Mouse (Mus musculus) activated CD4-positive, CD25-positive, alpha-beta regulatory T cell, adult 4 months (primary cell): ENCODE results near the gene Entpd7. TPM values are rescaled to one million over a fixed set of nuclear protein-coding genes. Genes with fewer than 3 reads are reported as not detected.
A peak's percentile ranks its signal among the peaks of the same experiment; 100 is the strongest.

Experiments
- ATAC-seq: one replicate; pipeline ENCODE4 v1.8.0; 2017
- polyA plus RNA-seq, 2 experiments: library from polyadenylated mRNA; unstranded; fragments of 100-300 nt; shearing (Covaris generic); gene quantifications; one replicate each; pipeline ENCODE4 v1.2.1; 2017

The Entpd7 gene
- 1 to 10 TPM; 8.0 TPM for polyA plus RNA-seq

DNA sequence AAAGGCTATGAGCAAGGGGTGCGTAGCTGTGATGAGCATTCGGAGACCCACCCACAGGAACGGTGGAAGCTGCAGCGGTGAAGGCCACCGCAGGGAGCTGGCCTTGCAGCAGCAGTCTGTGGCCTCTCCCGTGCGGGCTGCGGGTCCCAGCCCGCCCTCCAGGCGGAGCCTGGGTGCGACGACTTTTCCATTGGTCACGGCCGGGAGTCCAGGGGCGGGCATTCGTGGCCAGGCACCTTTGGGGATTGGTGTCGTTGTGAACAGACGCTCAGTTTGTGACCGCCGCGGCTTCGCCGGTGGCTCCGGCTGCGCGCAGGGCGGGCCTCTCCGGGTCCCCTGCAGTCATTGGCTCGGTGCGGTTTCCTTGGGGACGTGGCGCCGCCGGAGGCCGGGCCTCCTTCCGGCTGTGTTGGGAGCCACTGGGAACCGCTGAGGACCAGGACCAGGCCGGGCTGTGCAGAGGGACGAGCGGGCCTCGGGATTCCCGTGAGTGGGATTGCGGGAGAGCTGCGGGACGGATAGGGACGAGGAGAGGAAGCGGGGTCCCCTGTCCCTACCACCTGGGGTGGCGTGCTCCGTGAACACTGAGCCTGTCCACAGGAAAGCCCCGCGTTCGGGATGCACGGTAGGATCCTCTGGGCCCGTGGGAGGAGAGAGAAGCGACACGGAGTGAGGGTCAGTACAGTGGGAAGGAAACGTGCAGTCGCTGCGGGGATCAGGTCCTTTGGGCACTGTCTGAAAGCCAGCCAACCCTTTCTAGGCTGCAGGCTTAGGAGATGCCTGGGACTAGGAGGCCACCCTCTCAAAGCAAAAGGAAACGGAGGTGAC is at the start of gene Entpd7:
Entpd7 (plus strand) TSS at position 254 of the 828 bp plus-strand sequence.
- ATAC-seq, result peak; percentile 96

DNA sequence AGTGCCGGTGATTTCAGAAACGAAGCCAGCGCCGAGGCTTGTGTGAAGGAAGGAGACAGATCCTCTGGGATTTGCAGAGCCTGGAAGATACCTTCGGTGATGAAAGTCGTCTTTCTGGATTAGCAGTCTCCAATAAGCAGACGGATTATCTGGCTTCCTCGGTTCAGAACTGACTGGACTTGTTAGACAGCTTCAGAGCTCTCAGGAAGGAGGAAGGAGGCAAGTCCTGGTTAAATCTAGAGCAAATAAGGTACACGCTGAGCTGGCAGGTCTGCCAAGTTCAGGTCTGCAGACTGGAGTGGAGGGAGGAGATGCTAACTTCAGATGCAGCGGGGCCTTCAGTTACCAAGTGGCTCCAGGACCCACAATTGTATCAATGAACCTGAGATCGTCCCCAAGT is 47.6 kb upstream of the Entpd7 start:
- no peak for ATAC-seq

DNA sequence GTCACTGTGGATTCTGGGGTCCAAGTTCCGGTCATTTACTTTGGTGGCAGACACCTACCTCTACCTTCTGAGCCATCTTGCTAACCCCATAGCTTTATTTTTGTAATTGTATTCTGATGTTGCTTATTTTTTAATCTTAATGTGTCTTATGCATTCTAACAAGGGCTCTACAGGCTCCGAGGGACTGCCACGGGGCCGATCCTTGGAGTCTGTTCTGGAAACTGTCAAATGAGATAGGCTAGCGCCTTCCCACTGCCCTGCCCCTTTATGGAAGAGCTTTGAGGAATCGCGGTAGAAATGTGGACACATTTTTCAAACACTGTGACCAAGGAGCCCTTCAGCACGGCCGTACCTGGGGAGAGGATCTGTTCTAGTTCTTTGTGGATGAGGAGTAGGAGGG is 46.6 kb upstream of the Entpd7 start:
- no peak for ATAC-seq

DNA sequence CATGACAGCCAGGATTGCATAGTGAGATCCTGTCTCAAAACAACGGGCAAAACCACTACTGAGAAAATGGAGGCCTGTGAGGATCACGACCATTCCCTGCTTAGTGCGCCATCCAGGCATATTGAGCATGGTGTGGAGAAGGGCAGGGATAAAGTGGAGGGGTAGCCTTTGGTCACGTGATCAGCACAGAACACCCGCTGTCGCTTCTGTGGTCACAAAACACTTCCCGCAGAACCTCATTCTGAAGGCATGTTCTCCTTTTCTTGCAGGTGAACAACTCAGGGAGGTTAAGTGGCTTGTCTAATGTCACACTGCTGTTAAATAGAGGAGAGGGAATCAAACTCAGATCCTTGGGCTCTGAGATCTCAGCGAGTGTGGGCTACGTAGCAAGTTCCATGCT is 44.0 kb upstream of the Entpd7 start:
- ATAC-seq, result no peak

DNA sequence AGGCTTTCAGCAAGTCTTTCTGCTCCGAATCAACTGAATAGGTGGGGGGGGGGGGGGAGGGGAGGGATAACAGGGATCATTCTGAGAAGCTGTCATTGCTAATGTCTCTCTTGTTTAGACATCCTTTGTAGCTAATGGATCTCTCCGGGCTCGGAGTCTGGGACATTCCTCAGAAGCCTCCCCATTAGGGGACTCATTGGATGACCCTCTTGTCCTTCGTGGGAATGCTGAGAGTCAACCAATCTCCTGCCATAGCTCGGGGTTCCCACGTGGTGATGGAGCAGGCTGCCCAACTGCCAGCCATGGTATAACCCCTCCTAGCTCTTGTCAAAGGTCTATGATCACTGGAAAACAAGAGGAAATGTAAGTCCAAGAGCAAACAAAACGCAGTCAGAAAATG is 42.6 kb upstream of the Entpd7 start:
- ATAC-seq, result no peak

DNA sequence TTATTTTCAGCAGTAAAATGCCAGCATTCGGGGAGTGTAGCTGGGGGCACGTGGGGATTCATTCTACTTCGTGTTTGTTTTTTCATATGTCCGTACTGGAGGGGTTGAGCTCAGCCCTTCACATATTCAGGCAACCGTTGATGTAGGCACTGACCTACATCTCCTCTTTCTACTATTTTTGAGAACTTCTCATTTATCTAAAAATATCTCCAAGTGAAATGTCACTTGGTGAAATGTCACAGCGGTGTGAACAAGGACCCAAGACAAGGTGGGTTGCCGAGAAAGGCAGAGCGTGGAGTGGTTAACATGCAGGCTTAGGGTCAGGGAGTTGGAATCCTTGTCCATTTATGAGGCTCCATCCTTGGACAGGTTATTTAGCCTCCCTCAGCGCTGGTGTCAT is 42.2 kb upstream of the Entpd7 start:
- no peak for ATAC-seq

DNA sequence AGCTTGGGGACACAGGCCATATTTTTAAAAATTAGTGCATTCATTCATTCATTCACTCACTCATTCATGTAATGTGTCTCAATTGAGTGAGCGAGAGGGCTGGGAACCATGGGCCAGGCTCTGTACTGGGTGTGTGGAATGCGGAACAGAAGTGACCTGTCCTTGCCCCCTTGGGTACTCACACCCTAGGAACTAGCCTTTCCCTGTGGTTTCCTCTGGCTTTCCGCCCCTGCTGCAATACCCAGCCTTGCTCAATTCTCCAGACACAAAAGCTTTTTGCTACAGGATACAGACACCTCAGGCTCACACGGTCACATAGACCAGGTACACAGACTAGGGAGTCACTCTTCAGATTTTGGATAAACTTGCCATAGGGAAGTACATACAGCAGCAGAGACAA is 41.1 kb upstream of the Entpd7 start:
- no peak for ATAC-seq

DNA sequence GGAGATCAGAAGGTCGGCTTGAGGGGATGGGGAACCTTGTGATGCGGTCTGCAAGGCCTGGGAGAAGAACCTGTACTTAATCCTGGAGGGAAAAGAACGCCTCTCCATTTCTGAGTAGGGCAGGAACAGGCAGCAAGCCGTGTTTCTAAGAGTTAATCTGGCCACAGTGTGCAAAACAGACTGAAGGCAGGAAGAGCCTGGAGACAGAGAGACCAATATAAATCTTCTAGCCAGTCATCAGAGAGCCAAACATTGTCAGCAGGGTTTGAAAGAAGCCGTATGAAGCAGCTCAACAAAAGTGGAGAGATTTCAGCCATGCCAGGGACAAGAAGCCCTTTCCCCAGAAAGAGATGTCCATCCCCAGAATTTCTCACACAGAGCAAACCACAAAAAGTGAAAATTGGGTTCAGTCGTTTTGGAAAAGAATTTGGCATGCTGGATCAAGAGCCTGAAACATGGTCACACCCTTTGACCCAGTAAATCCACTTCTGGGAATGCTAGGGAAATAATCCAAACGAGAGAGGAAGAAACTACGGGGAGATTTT is 38.2 kb upstream of the Entpd7 start:
- ATAC-seq, result no peak

DNA sequence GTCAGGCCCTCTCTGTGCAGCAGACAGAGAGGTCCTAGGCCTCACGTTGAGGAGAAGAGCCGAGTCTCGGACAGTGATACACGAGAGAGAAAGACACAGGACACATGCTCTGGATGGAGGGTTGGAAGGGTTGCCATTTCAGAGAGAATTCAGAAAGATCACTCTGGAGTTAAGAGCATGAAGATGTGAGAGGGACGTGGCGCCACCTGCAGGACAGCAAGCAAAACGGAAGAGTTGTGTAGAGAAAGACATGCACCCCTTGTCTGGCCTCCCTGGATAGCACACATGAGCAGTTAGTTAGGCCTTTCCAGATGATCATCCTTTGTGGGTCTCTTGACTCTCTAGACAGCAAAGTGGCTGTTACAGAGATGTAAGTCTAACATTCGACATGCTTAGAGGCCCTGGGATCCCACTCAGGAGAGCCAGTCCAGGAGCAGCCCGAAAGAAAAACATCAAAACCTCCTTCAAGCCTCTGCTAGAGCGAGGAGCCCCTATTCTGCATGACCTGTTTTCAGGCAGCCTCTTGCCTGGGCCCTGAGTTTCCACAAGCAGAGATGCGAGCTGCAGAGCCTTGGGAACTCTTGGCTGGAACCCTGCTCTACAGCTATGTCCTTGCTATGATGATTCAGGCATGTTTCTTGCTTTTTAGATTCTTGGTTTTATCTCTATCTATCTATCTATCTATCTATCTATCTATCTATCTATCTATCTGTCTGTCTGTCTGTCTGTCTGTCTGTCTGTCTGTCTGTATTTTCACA is 33.6 kb upstream of the Entpd7 start:
- no peak for ATAC-seq

DNA sequence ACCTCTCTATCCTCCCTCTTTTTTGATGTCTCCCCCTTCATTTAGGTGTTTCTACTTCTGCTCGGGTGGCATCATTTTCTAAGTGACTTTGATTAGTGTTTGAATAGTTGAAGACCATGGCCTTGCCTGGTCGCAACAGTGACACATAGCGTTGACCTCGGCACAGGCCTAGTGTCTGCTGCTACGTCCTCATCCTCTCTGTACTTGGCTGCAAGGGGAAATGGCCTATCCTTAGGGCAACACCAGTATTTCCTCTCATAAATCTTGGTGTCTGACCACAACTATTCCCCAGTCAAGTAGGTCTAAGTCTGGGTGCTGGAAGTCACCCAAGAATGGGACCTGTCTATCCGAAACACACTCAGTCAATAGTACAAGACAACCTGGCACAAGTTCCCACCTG is 29.8 kb upstream of the Entpd7 start:
- ATAC-seq, result no peak

DNA sequence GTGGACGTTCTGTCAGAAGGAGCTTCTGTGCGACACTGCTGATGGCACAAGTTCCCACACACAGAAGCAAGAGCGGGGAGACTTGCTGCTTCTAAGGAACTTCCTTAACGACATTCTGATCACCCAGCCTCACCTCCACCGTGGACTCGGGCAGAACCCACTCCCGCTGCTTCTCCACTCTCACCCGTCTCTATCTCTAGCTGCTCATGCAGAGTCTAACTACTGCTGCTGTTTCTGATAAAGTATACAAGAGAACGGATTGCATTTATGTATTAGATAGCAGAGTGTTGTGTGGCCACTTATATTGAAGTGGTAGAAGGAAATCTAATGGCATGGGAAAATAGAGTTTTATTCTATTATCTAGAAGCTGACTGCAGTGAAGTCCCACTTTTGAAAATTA is 28.7 kb upstream of the Entpd7 start:
- ATAC-seq, result no peak

DNA sequence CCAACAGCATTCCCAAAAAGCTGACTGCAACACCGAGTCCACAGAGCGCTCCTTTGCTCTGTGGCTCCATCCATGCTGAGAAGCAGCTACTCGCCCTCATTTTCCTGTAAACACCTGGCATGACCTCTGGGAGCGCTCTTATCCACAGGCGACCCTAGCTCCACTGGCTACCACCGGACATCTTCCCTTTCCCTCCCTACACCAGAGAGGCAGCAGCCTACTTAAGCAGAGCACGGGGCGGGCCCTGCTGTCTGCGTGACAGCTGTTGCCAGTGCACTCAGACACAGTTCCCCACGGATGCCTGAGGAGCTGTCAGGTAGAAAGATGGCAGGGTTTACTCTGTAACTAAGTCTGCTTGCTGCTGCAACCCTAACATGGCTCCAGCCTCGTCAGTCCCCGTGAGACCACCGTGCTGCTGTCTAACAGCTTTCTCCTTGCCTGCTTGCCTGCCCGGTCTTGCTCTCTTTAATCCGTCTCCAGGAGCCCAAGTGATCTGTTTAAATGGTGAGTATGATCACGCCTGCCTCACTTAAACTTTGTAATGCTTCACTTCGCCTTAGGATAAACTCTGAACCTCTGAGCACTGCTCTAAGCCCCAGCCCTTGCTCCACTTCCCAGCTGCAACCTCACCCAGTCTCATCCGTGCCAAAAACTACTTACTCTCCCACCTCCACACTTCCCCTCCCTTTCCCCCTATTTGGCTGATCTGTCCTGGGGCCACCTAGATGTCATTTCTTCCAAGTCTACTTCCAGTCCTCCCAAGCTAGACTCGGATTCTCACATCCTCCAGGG is 27.1 kb upstream of the Entpd7 start:
- ATAC-seq, result no peak

DNA sequence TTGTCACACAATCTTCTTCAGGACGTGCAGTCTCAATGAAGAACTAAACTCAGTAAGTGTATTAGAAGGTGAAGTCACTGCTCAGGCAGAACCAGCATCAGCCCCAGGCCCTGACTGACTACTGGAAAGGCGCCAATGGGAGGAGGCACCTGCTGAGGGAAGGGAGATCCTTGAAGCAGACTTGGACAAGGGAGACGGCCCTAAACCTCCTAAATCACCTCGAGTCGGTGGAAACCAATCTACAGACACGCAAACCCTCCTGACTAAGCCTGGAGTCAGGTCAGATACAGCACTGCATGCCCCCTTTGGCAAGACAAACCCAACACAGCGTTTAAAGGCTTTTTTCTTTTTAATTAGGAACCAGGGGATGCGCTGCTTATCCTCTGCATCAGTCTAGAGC is 26.0 kb upstream of the Entpd7 start:
- ATAC-seq, result no peak

DNA sequence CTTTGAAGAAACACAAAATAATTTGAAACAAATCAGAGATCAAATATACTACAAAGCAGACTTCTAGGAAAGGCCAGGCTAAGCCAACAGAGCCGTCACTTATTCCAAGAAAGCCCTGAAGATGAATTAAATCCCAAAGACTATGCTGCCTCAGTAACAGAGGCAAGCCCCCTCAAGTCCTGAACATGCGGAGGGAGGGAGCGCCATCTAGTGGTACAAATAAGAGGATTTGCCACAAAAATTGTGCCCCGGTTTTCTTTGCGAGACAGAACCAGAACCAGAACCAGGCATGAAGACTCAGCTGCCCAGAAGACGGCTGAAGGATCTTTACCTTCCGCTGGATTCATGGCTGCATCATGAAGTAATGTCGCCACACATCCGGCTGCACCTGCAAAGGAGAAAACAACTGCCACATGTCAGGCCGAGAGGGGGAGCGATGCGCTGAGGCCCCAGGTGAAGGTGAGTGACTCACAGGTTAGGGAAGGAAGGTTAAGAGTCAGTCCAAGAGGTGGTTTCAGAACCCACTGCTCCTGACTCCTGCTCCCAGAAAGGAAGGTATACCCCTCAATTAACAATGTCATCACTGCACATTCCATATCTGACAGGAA is 23.9 kb upstream of the Entpd7 start:
- no peak for ATAC-seq

DNA sequence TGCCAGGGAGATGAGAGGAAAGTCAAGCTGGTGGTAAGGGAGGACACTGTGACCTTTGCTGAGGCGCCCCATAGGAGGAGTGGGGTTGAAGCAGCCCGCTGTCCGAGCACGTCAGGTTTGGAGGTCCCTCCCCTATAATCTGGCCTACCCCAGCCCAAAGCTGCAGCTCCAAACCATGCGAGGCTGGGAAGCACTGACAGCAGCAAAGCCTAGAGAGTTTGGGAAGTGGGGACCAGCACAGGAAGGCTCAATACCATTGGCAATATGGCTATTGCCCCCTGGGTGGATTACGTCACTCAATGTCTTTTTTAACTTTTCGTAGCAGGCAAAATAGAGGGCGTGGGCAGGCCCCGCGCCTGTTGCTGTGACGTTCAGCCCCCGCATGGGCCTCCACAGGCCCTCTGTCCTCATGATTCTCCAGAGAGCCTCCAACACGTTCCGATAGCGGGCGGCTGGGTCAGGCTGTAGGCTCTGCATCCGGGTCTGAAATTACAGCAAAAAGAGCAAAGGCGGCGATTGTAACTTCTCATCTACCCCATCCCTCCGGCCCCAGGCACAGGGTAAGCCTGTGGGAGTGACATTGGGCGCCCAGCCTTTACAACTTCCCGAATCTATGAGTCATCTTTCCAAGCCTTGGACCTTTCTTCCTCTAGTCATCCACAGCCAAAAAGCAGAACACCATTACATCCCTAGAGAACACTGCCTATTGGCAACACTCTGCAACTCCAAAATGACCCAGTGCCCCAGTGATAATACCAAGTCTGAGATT is 22.6 kb upstream of the Entpd7 start:
- no peak for ATAC-seq

DNA sequence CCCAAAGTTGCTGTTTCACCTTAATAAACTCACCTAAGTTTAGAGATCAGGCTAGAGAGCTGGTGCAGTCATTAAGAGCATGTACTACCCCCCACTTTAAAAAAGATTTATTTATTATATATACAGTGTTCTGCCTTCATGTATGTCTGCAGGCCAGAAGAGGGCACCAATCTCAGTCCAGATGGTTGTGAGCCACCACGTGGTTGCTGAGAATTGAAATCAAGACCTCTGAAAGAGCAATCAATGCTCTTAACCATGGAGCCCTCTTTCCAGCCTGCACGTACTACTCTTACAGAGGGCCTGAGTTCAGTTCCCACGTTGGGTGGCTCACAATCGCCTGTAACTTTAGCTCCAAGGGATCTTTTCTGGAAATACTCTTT is 22.1 kb upstream of the Entpd7 start:
- no peak for ATAC-seq

DNA sequence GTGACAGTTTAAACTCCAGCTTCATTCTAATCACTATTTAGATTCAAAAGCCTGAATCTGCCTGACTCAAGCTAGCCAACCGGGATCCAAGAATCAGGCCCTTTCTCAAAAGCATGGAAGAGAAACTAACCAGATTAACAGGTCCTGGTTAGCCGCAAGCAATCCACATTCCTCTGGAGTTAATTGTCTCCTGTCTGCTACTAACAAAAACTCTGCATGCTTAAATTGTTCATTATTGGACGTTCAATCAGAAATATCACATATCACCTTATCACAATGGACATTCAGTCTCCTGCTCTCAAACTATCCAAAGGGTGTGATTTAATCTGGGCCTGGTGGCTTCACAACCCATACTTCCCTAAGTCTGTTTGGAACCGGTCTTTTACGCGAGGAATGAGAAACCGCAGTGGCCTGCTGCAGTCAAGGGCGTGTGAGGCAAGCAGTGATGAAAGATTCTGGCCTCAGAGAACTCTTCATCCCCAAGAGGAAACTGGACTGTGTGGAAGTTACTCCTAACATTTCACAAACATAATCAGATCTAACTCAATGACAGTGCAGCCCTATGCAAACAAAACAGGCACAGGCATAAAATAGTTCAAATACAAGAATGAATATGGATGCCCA is 20.2 kb upstream of the Entpd7 start:
- no peak for ATAC-seq

DNA sequence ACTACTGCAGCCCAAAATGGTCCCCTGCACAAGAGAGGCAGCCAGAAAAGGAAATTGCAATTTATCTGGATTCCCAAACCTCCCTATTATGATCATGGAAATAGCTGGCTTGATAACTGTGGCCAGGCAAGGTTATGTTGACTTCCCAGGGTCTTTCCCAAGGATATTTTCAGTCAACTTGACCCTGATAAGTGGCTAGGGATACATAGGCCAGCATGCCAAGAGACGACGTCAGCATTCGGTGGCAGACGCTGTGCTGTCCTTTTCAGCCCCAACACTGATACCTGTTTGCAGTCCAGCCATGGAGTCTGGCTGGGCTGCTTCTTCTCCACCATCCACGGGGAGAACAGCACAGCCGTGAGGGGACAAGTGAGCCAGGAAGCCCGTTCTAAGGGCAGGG is 18.4 kb upstream of the Entpd7 start:
- no peak for ATAC-seq

DNA sequence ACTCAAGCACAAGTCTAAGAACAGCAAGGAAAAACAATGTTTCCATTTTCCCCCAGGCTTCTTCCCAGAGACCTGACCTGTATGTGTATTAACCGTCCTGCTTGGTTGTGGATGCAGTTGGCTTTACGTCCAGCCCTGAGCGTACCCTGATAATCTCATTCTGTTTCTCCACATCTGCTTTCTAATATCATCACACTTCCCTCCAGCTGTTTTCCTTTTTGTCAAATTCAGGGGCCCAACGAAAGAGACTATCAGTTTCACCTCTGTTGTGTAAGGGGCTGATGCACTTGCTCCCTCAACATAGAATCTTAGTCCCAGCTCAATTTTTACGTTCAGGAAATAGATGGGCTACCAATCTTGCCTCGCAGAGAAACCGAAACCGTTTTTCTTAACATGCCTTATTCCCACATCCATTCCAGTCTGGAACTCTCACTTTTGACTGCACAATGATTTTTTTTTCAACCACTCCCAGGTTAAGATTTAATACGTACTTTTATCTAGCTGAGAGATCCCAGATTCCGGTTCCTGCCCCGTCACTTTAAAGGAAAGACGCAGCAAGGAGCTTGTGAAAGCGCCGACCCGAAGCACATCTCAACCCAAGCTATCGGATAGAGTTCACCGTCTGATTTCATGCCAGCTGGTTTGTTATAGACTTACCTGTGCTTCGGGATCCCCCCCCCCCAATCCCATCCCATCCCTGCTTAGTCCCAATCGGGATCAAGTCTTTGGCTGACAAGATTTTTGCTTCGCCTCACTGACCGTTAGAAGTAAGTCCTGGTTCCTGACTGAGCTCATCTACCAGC is 15.8 kb upstream of the Entpd7 start:
- no peak for ATAC-seq

DNA sequence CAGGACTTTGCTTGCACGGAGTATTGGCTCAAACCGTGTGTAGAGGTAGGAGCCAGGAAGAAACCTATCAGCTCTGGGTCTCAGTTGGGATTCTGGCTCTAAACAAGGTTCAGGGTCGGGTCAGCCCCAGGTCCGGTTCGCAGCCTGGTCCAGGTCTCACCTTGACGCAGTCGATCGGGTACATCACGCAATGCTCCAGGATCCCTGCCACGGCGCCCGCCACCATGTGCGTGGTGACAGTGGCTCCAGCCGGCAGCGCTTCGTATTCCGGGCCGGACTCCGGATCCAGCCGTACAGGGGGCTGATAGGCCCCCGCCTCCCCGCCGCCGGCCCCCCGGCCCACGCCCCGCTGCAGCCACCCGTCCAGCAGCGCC is 15.2 kb upstream of the Entpd7 start:
- no peak for ATAC-seq
